Mouse (Mus musculus) embryonic facial prominence, embryonic 10.5 days (tissue): ENCODE results near the gene Alpl. TPM values are rescaled to one million over a fixed set of nuclear protein-coding genes. Genes with fewer than 3 reads are reported as not detected.
A peak's percentile ranks its signal among the peaks of the same experiment; 100 is the strongest.

Source experiments
- DNase-seq: peaks from one replicate; pipeline ENCODE4 v3.0.0-alpha.2; 2017; ENCODE audit warnings: low spot score
- H3K27ac ChIP-seq: fragments of 300-500 bp; sonication (generic); replicated peaks from 2 replicates; pipeline ENCODE4 v1.5.1; 2016; ENCODE audit warnings: mild to moderate bottlenecking
- H3K27me3 ChIP-seq: fragments of 300-500 bp; sonication (generic); replicated peaks from 2 replicates; pipeline ENCODE4 v1.6.1; 2016; ENCODE audit warnings: low read depth, mild to moderate bottlenecking; ENCODE audit not compliant: poor library complexity, severe bottlenecking
- H3K36me3 ChIP-seq: fragments of 300-500 bp; sonication (generic); replicated peaks from 2 replicates; pipeline ENCODE4 v1.6.1; 2016; ENCODE audit warnings: mild to moderate bottlenecking, moderate library complexity
- H3K4me1 ChIP-seq: fragments of 300-500 bp; sonication (generic); 2 replicates; pipeline ENCODE4 v1.6.1; 2016
- H3K4me3 ChIP-seq: fragments of 300-500 bp; sonication (generic); 2 replicates; pipeline ENCODE4 v1.5.1; 2016; ENCODE audit warnings: mild to moderate bottlenecking, moderate library complexity
- H3K9me3 ChIP-seq: fragments of 300-500 bp; sonication (generic); 2 replicates; pipeline ENCODE4 v1.6.1; 2016; ENCODE audit warnings: mild to moderate bottlenecking
- WGBS: fragments of 180-500 bp; shearing (Covaris S2); methylation state at CpG from one replicate; pipeline ENCODE4 v1.1.7; 2016; 5-methylcytosine and 5-hydroxymethylcytosine counted together
- polyA plus RNA-seq: library from polyadenylated mRNA; unstranded; fragments of >200 nt; fragmentation: Nextera tagmentation; extraction: Ambion mirVana; gene quantifications from 2 replicates; pipeline ENCODE4 v1.2.1, GENCODE M21; 2016

Alpl gene
- polyA plus RNA-seq, 1 experiment from 2014 or later, result 12.9 TPM

DNA sequence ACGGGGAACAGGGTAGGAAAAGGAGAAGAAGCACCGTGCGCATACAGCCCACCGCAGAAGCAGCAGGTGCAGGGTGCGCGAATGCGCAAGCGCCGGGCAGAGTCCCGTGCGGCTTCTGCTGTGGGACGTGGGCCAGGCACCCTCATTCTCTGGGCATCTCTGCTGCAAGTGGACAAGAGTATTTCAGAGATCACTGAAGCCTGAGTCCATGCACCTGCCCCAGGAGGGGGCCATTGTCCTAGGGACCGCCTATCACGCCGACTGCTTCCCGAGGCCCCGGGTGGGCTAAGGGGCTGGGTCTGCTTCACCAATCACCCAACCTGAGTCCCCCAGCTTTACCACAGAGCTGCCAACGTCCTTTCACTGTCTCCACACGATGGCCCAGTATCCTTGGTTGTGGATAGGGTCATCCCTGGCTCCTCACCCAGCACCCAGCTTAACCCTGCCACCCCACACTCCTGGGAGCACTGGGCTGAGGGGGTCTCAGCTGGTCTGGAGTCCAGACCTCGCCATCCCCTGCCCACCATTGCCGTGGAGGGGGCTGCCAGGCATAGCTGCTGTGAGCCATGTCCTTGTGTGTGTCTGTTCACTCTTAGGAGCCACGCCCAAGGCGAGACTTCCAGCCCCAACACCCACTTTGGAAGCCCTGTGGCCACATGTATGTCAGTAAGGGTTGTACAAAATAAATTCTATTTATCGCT is 66.9 kb downstream of the Alpl start:
- H3K9me3 ChIP-seq, result no peaks in the 10 kb centered on the region
- no peaks in the 10 kb centered on the region for H3K36me3 ChIP-seq
- peaks cover 51% of the 10 kb centered on the region for H3K4me1 ChIP-seq
- peak overlapping the region; percentile 56 for H3K4me3 ChIP-seq
- peak overlapping the region; percentile 35 for H3K27ac ChIP-seq
- WGBS, result 18% methylated on average over 24 of the region's 24 CpGs
- no peak for DNase-seq
- peaks cover 79% of the 10 kb centered on the region for H3K27me3 ChIP-seq

DNA sequence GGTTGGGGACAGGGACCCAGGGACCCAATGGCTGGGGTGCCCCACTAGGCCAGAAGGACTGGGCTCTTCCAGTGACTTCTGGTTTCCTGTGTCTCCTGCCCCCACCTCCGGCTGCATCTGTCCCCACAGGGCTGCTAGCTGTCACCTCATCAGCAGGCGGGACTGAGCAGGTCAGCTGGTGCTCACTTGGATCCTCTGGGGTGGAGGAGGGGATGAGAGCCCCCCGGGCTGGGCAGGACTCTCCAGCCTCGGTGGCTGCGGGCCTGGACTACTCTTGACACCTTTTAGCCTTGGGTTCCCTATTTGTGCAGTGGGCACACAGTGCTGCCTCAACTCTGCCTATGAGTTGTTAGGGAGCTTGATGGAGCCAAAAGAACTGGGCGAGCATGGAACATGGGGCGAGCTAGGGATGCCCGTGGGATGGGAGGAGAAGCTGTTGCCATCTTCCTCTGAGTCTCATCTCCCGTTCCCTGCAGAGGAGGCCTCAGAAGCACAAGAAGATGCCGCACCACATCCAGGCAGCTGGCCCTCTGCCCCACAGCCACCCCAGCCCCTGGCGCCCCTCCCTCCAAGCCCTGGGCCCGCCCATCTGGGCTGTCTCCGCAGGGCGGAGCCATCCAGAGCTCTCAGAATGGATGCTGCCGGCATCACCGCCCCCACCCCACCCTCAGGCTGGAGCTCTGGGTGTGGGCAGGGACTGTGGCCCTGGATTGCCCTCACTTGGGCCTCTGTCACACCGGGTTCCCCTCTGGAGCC is 67.6 kb downstream of the Alpl start:
- peak overlapping the region; percentile 56 for H3K4me3 ChIP-seq
- H3K27me3 ChIP-seq, result peaks cover 86% of the 10 kb centered on the region
- no peaks in the 10 kb centered on the region for H3K9me3 ChIP-seq
- H3K4me1 ChIP-seq, result peaks cover 59% of the 10 kb centered on the region
- whole genome bisulfite sequencing, result 9% methylated on average over 17 of the region's 17 CpGs
- no peaks in the 10 kb centered on the region for H3K36me3 ChIP-seq
- H3K27ac ChIP-seq, result peak overlapping the region; percentile 35
- peak; percentile 62 for DNase-seq

GRCm38 (mm10) chr4:137727506-137728187 is 68.5 kb downstream of the Alpl start:
- Histone ChIP-seq H3K27ac (peak overlapping the region; percentile 72), H3K27me3 (peaks cover 90% of the 10 kb centered on the region), H3K9me3 (no peaks in the 10 kb centered on the region), H3K4me1 (peaks cover 68% of the 10 kb centered on the region), H3K4me3 (peak overlapping the region; percentile 45), H3K36me3 (no peaks in the 10 kb centered on the region)
- WGBS, result 3% methylated on average over 18 of the region's 18 CpGs
- peak; percentile 74 for DNase-seq

GRCm38 (mm10) chr4:137726739-137727505 is 69.3 kb downstream of the Alpl start:
- Histone ChIP-seq H3K36me3 (no peaks in the 10 kb centered on the region), H3K27me3 (peaks cover 89% of the 10 kb centered on the region), H3K4me1 (peaks cover 71% of the 10 kb centered on the region), H3K27ac (peak overlapping the region; percentile 72), H3K4me3 (peak overlapping the region; percentile 45), H3K9me3 (no peaks in the 10 kb centered on the region)
- WGBS, result 80% methylated on average over 18 of the region's 18 CpGs
- no peak for DNase-seq

DNA sequence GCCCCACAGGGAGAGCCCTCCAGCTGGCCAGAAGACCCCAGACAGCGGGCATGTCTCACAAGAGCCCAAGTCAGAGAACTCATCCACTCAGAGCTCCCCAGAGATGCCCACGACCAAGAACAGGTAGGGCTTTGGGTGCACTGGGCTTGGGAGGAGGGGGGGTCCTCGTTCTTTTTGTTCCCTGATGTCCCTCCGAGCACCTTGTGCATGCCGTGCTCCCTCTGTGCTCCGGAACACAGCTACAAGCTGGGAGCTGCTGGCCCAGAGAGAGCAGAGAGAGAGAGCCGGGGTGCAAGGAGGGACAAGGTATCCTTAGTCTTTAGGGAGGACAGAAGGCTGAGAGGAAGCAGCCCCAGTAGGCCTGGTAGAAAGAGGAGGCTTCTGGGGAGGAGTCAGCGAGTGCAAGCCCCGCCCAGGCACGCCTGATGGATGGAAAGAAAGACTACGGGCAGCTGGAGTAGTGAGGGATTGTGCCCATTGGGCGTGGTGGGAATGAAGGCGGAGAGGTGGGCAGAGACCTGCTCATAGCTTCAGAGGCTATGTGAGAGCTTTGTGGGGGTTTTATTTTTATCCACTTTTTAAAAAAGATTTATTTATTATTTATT is 70.5 kb downstream of the Alpl start:
- Histone ChIP-seq H3K4me3 (no peak overlapping the region), H3K9me3 (no peaks in the 10 kb centered on the region), H3K27ac (no peak overlapping the region), H3K36me3 (no peaks in the 10 kb centered on the region), H3K4me1 (peaks cover 68% of the 10 kb centered on the region), H3K27me3 (peaks cover 91% of the 10 kb centered on the region)
- WGBS, result 75% methylated on average over 13 of the region's 13 CpGs
- no peak for DNase-seq

- Histone ChIP-seq H3K9me3 (no peaks in the 10 kb centered on the region), H3K36me3 (no peaks in the 10 kb centered on the region), H3K27me3 (peaks cover 94% of the 10 kb centered on the region), H3K27ac (no peak overlapping the region), H3K4me3 (peak overlapping the region; percentile 39), H3K4me1 (peaks cover 75% of the 10 kb centered on the region)
- peak; percentile 77 for DNase-seq
- 44% methylated on average over 8 of the region's 8 CpGs for WGBS
Measured at GRCm38 (mm10) chr4:137724766-137725165, 71.4 kb downstream of the Alpl start.

DNA sequence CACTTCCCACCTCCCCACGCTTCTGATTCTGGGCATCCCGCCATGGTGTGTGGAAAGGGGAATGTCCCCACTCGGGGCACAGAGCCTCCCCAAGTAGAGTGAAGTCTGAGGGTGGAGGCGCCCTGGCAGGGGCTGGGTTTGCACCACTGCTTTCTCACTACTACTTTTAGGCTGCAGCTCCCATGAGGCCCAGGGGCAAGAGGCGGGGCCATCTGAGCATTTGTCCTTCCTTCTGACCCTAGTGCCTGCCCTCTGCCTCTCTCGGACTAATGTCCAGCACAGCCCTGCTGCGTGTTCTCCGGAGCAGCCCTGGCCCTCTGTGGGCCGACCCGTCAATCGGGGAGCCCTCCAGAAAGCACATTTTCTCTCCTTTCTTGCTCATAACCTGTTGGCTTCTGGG is 72.0 kb downstream of the Alpl start:
- H3K9me3 ChIP-seq, result no peaks in the 10 kb centered on the region
- peak overlapping the region; percentile 39 for H3K4me3 ChIP-seq
- H3K27ac ChIP-seq, result no peak overlapping the region; the same call in 1 of the 2 replicates
- 55% methylated on average over 11 of the region's 11 CpGs for WGBS
- H3K27me3 ChIP-seq, result peaks cover 92% of the 10 kb centered on the region
- H3K36me3 ChIP-seq, result no peaks in the 10 kb centered on the region
- peaks cover 75% of the 10 kb centered on the region for H3K4me1 ChIP-seq
- DNase-seq, result no peak

GRCm38 (mm10) chr4:137723527-137723926 is 72.7 kb downstream of the Alpl start:
- H3K27ac ChIP-seq, result no peak overlapping the region; the same call in 1 of the 2 replicates
- peak; percentile 33 for DNase-seq
- WGBS, result 40% methylated on average over 25 of the region's 25 CpGs
- peak overlapping the region; percentile 39 for H3K4me3 ChIP-seq
- H3K27me3 ChIP-seq, result peaks cover 92% of the 10 kb centered on the region
- peaks cover 75% of the 10 kb centered on the region for H3K4me1 ChIP-seq
- H3K9me3 ChIP-seq, result no peaks in the 10 kb centered on the region
- no peaks in the 10 kb centered on the region for H3K36me3 ChIP-seq

GRCm38 (mm10) chr4:137722692-137723427 is 73.3 kb downstream of the Alpl start:
- DNase-seq, result peak; percentile 83
- Histone ChIP-seq H3K4me3 (peak overlapping the region; percentile 39), H3K27me3 (peaks cover 92% of the 10 kb centered on the region), H3K4me1 (peaks cover 74% of the 10 kb centered on the region), H3K27ac (no peak overlapping the region), H3K9me3 (no peaks in the 10 kb centered on the region), H3K36me3 (no peaks in the 10 kb centered on the region)
- WGBS, result 27% methylated on average over 12 of the region's 12 CpGs

- H3K27ac ChIP-seq, result no peak overlapping the region
- no peak for DNase-seq
- H3K27me3 ChIP-seq, result peaks cover 92% of the 10 kb centered on the region
- H3K9me3 ChIP-seq, result no peaks in the 10 kb centered on the region
- WGBS, result 83% methylated on average over 3 of the region's 3 CpGs
- H3K4me3 ChIP-seq, result no peak overlapping the region
- no peaks in the 10 kb centered on the region for H3K36me3 ChIP-seq
- H3K4me1 ChIP-seq, result peaks cover 74% of the 10 kb centered on the region
Measured at GRCm38 (mm10) chr4:137722230-137722629, 74.0 kb downstream of the Alpl start.

DNA sequence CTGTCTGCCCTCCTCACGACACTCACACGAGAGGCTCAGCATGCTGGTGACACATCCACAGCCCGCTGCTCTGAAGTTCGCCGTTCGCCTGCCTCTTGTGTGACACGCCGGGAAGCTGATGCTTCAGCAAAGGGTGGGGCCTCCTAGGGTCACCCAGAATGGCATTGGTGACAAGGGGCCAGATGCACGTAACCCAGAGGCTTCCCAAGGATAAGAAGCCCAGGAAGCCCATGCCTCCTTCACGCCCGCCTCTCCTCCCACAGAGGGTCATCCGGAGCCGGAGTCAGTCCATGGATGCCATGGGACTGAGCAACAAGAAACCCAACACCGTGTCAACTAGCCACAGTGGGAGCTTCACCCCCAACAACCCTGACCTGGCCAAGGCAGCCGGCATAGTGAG is 74.6 kb downstream of the Alpl start:
- H3K4me3 ChIP-seq, result no peak overlapping the region
- no peak for DNase-seq
- 87% methylated on average over 15 of the region's 15 CpGs for WGBS
- no peak overlapping the region for H3K27ac ChIP-seq
- H3K27me3 ChIP-seq, result peaks cover 92% of the 10 kb centered on the region
- no peaks in the 10 kb centered on the region for H3K9me3 ChIP-seq
- H3K4me1 ChIP-seq, result peaks cover 72% of the 10 kb centered on the region
- no peaks in the 10 kb centered on the region for H3K36me3 ChIP-seq
